Mouse (Mus musculus): Measurements from ENCODE around the gene Pde6b. TPM values are rescaled to one million over a fixed set of nuclear protein-coding genes. Genes with fewer than 3 reads are reported as not detected.

The Pde6b gene
- polyA plus RNA-seq (2015; fragmentation: Nextera tagmentation; extraction: Ambion mirVana) = 0.20 TPM in 1 of 2 replicates, not detected in the other

DNA sequence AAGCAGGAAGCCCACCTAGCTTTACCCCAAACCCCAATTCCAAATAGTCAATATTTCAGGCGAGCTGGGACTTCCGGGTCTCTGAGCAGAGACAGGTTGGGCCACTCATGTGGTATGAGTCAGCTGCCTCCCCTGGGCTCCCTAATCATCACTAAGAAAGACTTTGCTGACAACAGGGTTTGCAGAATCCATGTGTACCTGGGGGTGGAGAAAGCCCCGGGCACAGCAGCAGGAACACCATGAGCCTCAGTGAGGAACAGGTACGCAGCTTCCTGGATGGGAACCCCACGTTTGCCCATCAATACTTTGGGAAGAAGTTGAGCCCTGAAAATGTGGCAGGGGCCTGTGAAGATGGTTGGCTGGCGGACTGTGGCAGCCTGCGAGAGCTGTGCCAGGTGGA, at the start of gene Pde6b:
Pde6b (plus strand) TSS at position 191 of the 400 bp plus-strand sequence.
- no peak for ATAC-seq (replicated peaks)
- Histone ChIP-seq H3K27ac (replicated peaks) (no peak within 1 kb of the TSS), H3K9ac (replicated peaks) (no peak within 1 kb of the TSS), H3K4me2 (replicated peaks) (no peak within 1 kb of the TSS), H3K4me1 (no peaks in the 10 kb centered on the region), H3K27me3 (no peaks in the 10 kb centered on the region), H3K9me3 (no peaks in the 10 kb centered on the region), H3K36me3 (no peaks in the 10 kb centered on the region), H3K4me3 (no peak within 1 kb of the TSS)
- 82% methylated on average over 7 of the region's 7 CpGs for WGBS

DNA sequence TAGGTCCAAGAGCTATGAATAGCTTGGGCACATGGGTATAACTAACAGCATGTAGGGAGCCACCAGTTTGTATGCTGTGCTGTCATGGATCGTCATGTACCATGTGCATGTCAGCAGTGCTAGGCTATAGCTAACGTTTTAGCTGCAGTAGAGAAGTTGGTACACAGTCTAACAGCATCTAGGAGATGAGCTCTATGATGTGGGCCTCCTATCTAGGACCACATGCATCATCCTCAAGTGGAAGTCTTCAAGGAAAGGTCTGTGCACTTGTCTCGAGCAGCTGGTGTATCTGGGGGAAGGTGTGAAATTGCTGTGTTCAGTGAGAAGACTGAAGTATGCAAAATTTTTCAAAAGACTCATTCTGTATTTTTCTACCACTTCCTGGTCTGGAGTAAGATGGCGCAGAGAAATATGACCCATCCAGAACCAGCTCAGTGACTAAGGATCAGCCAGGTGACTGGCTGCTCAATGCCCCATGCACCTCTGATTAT, 44.5 kb upstream of the Pde6b start:
- Histone ChIP-seq H3K4me2 (replicated peaks) (no peak overlapping the region), H3K36me3 (peaks cover 37% of the 10 kb centered on the region), H3K4me3 (no peak overlapping the region), H3K4me1 (no peaks in the 10 kb centered on the region), H3K9ac (replicated peaks) (no peak overlapping the region), H3K27me3 (no peaks in the 10 kb centered on the region), H3K9me3 (no peaks in the 10 kb centered on the region), H3K27ac (replicated peaks) (no peak overlapping the region)
- 88% methylated on average over 4 of the region's 4 CpGs for whole genome bisulfite sequencing
- ATAC-seq (replicated peaks) = no peak

DNA sequence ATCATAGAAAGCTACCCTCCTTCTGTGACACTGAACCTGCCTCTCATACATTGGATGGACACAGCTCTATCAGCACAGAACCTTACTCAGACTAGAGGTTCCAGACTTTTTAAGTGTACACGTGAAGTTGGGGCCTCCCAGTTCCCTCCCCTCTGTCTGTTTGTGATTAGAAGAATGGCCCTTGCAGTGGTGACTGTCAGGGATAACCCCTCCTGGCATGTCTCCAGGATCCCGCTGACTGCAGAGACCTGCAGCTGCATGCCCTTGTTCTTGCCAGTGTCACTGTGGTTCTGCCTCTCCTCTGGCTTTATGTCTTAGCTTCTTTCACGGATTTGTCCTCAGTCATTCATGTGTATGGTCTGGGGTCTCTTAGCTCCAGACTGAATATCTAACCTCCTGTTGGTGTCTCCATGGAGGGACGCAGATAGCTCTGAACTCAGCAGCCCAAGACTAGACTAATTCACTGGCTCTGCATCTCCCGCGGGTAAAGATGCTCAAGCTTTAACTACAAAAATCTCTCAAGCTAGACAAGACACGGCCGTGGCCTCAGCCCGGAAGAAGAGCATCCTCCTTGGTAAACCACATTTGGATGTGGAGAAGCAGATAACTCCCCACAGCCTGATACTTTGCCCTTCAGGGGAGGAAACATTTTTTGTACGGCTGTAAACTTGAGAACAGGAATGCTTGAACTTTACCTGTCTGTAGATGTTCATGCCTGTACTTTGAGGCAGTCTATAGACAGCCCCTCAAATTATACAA, 42.7 kb upstream of the Pde6b start:
- Histone ChIP-seq H3K27ac (replicated peaks) (no peak overlapping the region), H3K36me3 (peaks cover 41% of the 10 kb centered on the region), H3K4me2 (replicated peaks) (no peak overlapping the region), H3K9ac (replicated peaks) (no peak overlapping the region), H3K27me3 (no peaks in the 10 kb centered on the region), H3K4me1 (no peaks in the 10 kb centered on the region), H3K9me3 (no peaks in the 10 kb centered on the region), H3K4me3 (no peak overlapping the region)
- 86% methylated on average over 10 of the region's 10 CpGs for WGBS
- ATAC-seq (replicated peaks) = no peak

DNA sequence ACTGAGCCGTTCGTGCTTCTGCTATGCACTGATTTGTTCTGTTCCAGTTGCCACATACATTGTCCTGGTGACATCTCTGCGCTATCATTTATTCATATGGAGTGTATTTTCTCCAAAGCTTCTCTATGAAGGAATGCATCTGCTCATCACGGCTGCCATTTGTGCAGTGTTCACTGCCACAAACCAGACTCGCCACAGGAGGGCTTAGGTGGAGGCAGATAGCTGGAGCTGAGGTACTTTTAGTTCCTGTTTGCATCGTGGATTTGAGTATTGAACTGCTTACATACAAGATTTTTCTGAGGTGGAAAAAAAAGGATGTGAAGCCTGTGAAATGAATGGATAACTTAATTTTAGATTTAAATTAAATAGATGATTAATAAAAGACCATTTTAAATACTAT, 40.3 kb upstream of the Pde6b start:
- Histone ChIP-seq H3K4me2 (replicated peaks) (no peak overlapping the region), H3K9me3 (no peaks in the 10 kb centered on the region), H3K4me3 (no peak overlapping the region), H3K9ac (replicated peaks) (no peak overlapping the region), H3K4me1 (no peaks in the 10 kb centered on the region), H3K36me3 (peaks cover 37% of the 10 kb centered on the region), H3K27ac (replicated peaks) (no peak overlapping the region), H3K27me3 (no peaks in the 10 kb centered on the region)
- no peak for ATAC-seq (replicated peaks)
- WGBS = 90% methylated on average over 6 of the region's 6 CpGs

DNA sequence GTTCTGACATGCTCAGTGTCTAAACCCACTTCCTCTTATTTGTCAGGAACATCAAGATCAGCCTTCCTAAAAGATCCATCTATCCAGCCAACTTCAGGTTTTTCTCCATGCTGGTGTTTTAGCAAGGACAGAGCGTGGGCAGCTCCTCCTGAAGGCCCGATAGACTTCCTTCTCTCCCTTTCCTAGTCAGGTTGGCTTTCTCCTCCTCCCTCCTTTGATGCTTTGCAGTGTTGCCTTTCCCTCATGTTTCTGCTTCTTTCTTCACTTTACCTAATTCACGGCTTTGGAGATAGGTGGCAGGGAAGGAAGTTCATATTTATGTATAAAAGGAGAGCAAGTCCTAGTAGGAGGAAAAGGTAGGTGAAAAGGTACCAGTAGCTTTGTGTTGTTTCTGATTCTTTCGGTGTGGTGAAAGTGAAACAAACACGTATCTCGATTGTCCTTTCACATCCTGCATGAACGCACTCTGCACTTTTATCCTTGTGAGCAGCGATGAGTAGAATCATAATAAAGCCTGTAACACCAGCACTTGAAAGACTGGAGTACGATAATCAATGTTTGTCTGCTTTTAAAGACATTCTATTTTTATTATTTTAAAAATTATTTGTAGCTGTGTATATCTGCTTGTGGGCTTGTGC, 38.6 kb upstream of the Pde6b start:
- Histone ChIP-seq H3K27ac (replicated peaks) (no peak overlapping the region), H3K9ac (replicated peaks) (no peak overlapping the region), H3K27me3 (no peaks in the 10 kb centered on the region), H3K4me2 (replicated peaks) (no peak overlapping the region), H3K4me1 (no peaks in the 10 kb centered on the region), H3K9me3 (no peaks in the 10 kb centered on the region), H3K36me3 (peaks cover 27% of the 10 kb centered on the region), H3K4me3 (no peak overlapping the region)
- no peak for ATAC-seq (replicated peaks)
- 95% methylated on average over 9 of the region's 9 CpGs for WGBS

DNA sequence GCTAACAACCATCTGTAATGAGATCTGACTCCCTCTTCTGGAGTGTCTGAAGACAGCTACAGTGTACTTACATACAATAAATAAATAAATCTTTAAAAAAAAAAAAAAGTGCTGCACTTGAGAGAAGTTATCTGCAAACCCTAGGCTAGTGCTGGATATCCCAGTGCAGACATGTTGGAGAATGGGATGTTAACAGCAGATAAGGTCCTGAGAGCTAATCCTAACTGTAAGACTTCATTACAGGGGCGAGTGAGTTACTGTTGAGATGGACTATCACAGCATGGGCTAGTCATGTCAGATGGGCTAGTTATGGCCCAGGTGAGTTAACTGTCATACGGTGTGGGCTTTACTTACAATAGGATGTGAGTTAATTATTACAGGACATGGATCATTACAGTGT, 34.1 kb upstream of the Pde6b start:
- Histone ChIP-seq H3K9ac (replicated peaks) (no peak overlapping the region), H3K27ac (replicated peaks) (no peak overlapping the region), H3K9me3 (no peaks in the 10 kb centered on the region), H3K36me3 (peaks cover 10% of the 10 kb centered on the region), H3K4me3 (no peak overlapping the region), H3K4me2 (replicated peaks) (no peak overlapping the region), H3K4me1 (no peaks in the 10 kb centered on the region), H3K27me3 (no peaks in the 10 kb centered on the region)
- no peak for ATAC-seq (replicated peaks)
- 83% methylated on average over 2 of the region's 2 CpGs for WGBS

DNA sequence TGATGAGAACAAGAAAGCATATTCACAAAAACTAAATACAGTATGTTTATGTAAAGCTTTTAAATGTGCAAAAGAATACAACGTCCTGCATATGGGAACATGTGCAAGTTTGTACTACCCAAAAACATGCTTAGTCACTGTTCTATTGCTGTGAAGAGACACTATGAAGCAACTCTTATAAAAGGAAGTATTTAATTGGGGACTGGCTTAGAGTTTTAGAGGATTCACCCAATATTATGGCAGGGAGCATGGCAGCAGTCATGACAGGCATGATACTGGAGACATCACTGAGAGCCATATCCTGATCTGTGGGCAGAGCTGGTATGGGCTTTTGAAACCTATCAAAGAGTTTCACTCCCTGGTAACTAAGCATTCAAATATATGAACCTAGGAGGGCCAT, 30.3 kb upstream of the Pde6b start:
- Histone ChIP-seq H3K4me1 (no peaks in the 10 kb centered on the region), H3K4me2 (replicated peaks) (no peak overlapping the region), H3K9me3 (no peaks in the 10 kb centered on the region), H3K27ac (replicated peaks) (no peak overlapping the region), H3K4me3 (no peak overlapping the region), H3K27me3 (no peaks in the 10 kb centered on the region; the same call in 1 of the 2 replicates), H3K9ac (replicated peaks) (no peak overlapping the region), H3K36me3 (no peaks in the 10 kb centered on the region)
- WGBS = 93% methylated on average over 1 of the region's 1 CpGs
- no peak for ATAC-seq (replicated peaks)

DNA sequence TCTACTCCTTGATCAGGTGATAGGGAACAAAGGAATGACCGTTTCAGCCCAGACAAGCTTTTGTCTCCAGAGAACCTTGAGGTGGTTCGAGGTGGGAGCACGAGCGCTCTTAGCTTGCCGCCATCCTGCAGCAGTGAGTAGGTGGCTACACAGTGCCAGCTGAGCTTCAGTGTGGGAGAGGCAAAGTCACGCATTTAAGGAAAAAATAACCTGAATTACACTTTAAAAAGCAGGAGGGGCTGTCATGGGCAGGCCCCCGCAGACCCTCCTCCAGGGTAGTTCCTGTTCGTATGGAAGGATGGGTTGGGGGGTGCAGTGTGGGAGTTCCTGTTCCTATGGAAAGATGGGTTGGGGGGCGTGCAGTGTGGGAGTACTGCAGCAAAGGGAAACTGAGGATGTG, 28.7 kb upstream of the Pde6b start:
- 84% methylated on average over 9 of the region's 9 CpGs for WGBS
- no peak overlapping the region for H3K4me3 ChIP-seq
- no peak for ATAC-seq (replicated peaks)
- no peaks in the 10 kb centered on the region for H3K9me3 ChIP-seq
- H3K4me1 ChIP-seq = no peaks in the 10 kb centered on the region
- H3K27ac ChIP-seq (replicated peaks) = no peak overlapping the region
- H3K9ac ChIP-seq (replicated peaks) = no peak overlapping the region
- H3K27me3 ChIP-seq = peaks cover 9% of the 10 kb centered on the region; the same call in 1 of the 2 replicates
- no peaks in the 10 kb centered on the region for H3K36me3 ChIP-seq
- H3K4me2 ChIP-seq (replicated peaks) = no peak overlapping the region

DNA sequence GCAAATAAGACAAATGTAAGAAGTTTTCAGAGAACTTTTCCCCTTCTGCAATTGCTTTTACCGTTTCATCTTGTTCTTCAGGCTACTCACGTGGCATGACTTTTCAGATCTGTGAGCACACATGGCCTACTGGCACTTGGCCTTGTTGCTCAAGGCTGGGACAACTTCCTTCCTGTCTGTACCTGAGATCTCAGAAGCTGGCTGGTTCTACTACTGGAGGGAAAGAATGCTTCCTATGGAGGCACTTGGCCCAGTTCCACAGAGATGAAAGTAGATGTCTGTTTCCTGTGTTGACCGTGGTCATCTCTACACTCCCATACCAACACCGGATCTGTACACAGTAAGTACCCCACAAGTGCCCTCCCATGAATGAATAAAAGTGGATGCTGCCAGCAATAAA, 28.0 kb upstream of the Pde6b start:
- H3K4me3 ChIP-seq = no peak overlapping the region
- no peak overlapping the region for H3K27ac ChIP-seq (replicated peaks)
- WGBS = 94% methylated on average over 4 of the region's 4 CpGs
- no peak overlapping the region for H3K9ac ChIP-seq (replicated peaks)
- H3K4me1 ChIP-seq = no peaks in the 10 kb centered on the region
- H3K36me3 ChIP-seq = no peaks in the 10 kb centered on the region
- peaks cover 17% of the 10 kb centered on the region for H3K27me3 ChIP-seq
- ATAC-seq (replicated peaks) = no peak
- no peaks in the 10 kb centered on the region for H3K9me3 ChIP-seq
- H3K4me2 ChIP-seq (replicated peaks) = no peak overlapping the region

DNA sequence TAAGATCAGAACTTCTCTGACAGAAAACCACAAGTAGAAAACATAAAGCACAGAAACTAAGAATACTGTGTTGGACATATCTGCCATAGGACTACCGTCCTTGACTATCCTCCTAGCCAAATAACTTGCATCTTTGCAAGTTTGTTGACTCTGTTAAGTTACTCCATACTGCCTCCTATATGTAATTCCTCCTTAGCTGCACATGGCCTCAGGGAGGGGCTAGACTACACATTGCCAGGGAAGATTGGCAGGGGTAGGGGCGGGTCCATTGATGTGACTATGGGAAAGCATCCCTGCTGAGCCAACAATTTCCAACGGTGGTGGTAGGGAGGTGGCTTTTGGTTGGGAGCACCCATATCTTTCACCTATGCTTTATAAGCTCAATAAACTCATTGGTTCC, 25.9 kb upstream of the Pde6b start:
- Histone ChIP-seq H3K4me3 (no peak overlapping the region), H3K4me2 (replicated peaks) (no peak overlapping the region), H3K9me3 (no peaks in the 10 kb centered on the region), H3K4me1 (peaks cover 11% of the 10 kb centered on the region), H3K9ac (replicated peaks) (no peak overlapping the region), H3K27ac (replicated peaks) (no peak overlapping the region), H3K36me3 (no peaks in the 10 kb centered on the region), H3K27me3 (peaks cover 37% of the 10 kb centered on the region)
- ATAC-seq (replicated peaks) = no peak
- 37% methylated on average over 3 of the region's 3 CpGs for WGBS

DNA sequence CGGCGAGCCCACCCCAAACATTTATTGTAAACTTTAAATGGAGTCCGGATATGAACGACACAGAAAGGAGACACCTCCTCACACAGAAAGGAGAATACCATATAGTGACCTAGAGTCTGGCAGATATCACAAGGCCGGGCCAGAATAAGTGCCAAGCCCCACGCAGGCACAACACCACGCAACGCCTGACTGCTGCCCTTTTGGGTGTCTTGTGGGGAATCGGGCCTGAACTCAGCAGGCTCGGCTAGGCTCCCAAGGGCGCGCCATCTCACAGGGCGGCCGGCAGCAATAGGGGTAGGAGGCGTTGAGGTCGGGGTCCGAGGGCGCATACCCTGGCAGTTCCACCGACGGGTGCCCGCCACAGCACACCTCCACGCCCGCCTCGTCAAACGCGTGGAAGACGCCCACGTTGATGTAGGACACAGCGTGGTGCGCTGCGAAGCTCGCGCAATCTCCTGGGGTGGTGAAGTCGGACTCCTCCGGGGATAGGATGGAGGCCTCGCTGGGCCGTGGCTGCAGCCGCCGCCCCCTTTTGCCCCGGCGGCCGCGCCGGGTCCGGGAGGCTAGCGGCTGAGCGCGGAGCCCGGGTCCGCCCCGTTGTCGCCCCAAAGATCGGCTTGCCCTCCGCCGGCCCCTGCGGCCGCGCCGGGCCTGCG, 21.7 kb upstream of the Pde6b start:
- peak overlapping the region; percentile 83 for H3K4me2 ChIP-seq (replicated peaks)
- H3K4me1 ChIP-seq = peaks cover 31% of the 10 kb centered on the region
- ATAC-seq (replicated peaks) = 0 out of 2 replicates have a peak, but pooled peaks have one; percentile 9
- H3K9me3 ChIP-seq = no peaks in the 10 kb centered on the region
- H3K4me3 ChIP-seq = peak overlapping the region; percentile 59
- no peak overlapping the region for H3K27ac ChIP-seq (replicated peaks)
- 2% methylated on average over 60 of the region's 60 CpGs for WGBS
- peak overlapping the region; percentile 46 for H3K9ac ChIP-seq (replicated peaks)
- H3K36me3 ChIP-seq = no peaks in the 10 kb centered on the region
- peaks cover 74% of the 10 kb centered on the region for H3K27me3 ChIP-seq
